Mouse (Mus musculus): Measurements from ENCODE around the gene Eif4e.

- TF ChIP-seq GATA1 (IDR thresholded peaks at IDR 0.05; ENCODE audit: borderline replicate concordance, low read length): no peak
- no peak for TF ChIP-seq FLI1 (IDR thresholded peaks at IDR 0.05; ENCODE audit: low read length)
Measured at GRCm38 (mm10) chr3:138588001-138588400, 62.0 kb downstream of the Eif4e start.
